Mouse (Mus musculus) liver (tissue): ENCODE results near the gene Ddx23.

Source experiments
- DNase-seq: peaks from one replicate; pipeline ENCODE4 v3.0.0-alpha.2; 2020; ENCODE audit warnings: mixed read lengths

Ddx23 gene

DNA sequence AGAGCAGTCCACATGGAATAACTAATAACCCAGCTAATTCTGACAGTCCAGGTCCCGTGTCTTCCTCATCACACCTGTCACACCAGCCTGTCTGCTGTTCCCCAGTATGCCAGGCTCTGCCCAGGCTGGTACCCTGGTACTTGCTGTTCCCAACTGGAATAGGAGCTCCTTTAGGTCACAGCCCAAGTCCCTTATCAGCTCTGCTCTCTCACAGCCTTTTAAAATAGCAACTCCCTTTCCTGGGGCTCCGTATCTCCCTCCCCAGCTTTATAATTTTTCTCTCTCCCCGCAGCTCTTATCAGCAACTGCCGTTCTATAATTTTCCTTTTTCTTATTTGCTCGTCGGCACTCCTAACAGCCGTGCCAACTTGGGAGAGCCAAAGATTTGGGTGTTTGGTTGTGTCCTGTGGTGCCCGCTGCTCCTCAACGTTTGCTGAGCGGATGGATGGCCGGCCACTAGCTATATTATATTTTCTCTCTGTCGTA lies 56.6 kb downstream of the Ddx23 start:
- peak; percentile 73 for DNase-seq

DNA sequence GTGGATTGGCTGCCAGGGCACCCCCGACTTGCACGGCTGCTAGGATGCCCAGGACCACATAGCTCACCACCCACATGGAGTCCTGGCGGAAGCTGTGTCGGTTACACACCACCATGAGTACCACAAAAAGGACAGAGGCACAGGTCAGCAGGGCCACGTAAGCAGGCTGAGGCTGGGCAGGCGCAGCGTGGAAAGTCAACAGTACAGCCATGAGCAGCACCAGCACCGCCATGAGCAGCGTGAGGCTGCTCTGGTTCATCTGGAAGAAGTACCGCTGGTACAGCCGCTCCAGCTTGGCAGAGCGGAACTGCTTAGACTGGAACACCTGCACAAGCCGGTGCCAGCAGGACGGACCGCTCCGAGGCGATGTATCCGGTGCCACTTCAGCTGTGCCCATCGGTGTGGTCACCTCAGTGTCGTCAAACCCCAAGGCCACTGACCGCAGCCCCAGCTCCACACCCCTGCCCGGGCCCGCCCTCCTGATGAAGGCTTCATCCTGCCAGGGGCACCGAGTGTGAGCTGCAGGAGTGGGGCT lies 58.6 kb downstream of the Ddx23 start:
- DNase-seq = no peak

DNA sequence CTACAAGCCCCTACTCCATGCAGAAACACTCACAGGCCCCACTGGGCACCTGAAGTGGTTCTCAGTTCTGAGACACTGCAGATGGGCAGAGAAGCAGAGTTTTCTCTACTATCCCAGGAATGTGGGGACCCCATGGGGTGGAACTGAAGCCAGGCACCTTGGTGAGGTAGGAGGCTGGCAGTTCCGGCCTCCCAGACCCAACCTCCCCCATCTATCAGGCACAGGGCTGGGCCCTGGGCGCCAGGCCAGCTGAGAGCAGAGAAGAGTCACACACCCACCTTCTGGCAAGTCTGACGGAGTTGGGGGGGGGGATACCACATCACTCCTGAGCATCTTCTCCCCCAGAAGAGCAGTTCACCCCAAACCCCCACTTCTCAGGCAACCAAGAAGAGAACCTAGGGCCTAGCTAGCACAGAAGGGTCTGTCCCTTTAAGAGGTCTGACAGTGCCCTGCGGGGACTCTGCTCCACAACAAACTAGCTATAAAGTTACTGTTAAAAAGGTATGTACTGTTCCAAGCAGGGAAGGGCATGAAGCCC lies 59.7 kb downstream of the Ddx23 start:
- peak; percentile 64 for DNase-seq

DNA sequence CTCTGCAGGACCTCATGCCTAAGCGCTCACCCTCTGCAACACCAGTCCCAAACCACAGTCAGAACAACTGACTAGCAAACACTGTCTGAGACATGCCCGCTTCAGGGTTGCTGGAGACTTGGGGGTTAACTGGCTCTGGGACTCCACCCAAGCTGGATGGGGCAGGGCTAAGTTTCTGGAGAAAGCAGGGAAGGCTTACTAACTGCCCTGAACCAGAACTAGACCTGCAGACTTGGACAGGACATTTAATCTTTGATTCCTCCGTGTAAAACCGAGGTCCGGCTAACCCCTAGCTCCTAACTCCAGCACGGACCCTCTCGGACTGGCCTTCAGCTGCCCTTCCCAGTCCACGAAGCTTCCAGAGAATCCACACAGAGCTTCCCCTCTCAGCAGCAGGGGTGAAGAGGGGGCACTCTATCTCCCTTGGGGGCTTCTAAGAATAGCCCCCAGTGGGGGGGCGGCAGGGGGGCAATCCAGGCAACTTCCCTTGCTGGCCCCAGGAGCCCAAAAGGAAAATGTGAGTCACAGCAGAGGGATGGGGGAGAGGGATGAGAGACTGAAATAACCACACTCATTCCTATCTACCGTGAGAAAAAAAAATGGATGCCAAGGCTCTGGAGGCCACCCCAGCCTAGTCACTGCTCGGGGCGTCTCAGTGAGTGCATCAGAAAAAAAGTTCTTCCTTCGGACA lies 60.4 kb downstream of the Ddx23 start:
- DNase-seq = peak; percentile 75

DNA sequence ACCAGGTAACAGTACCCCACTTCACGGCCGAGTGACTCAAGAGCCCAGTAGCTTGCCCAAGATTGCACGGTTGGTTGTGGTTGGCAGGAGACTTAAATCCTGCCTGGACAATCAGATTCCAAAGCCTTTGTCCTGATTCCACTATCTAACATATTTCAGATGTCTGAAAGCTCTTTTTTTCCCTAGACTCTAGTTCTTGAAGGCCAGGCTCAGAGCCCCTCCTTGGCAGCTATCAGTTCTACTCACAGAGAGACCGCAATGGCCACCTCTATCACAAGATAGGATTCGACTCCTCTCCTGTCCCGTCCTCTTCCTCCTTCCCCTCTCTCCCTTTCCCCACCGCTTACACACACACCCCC lies 60.9 kb downstream of the Ddx23 start:
- DNase-seq = no peak

DNA sequence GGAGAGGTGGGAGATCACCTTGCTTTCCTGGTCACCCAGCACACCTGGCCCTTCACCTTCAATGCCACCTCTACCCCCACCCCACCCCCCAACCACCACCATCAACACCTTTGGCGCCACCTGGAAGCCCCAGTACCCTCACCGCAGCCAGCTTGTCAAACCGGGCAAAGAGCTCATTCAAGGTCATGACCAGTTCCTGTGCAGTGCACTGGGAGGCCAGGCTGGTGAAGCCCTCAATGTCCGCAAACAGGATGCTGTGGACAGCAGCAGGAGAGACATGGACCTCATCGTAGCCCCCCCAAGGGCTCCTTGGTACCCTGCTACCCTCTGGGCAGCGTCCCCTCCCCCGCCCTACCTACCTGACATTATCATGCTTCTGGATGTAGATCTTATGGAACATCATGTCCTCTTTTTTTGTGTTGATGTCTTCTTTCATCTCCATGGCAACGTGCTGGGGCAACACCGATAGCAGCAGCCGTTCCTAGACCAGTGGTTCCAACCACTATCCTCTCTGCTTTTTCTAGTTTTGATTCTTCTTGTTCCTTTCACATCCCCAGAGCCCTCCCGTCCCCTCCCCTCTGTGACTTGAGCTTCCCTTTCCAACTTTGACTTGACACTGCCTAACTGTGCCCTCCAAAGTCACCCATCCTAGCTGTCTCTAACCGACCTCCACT lies 62.5 kb downstream of the Ddx23 start:
- DNase-seq = no peak

DNA sequence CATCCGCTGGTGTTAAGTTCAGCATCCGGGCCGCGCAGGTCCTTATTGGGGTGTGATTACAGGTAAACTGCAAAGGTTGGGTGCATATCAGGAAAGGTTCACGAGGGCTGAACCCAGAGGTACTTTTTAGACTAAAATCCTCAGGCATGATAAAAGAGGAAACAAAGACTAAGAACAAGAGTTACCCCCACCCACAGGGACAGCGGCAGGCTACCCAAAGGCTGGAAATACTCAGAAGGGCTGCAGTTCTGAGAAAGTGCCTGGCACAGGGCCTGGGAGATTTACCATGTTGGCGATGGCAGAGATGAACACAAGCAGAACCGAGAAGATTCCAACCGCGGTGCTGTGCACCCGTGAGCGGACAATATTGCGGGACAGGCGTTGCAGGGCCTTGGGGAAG lies 66.1 kb downstream of the Ddx23 start:
- no peak for DNase-seq
